27 mouse cellular contexts compared by ENCODE assay signal in genomic region chr6:85927476-85928464, GRCm38 (mm10). TPM values are rescaled to one million over a fixed set of nuclear protein-coding genes. Genes with fewer than 3 reads are reported as not detected.
DNase-seq lines count a peak whose midpoint lies in the region; ATAC-seq lines count a peak whose summit lies in the region.
"Had no signal": no experiment of that assay in that cellular context is flagged by ENCODE, and none has a peak within 500 bp of the region (broad histone marks: within the 10 kb centered on the region; RNA-seq: fewer than 3 reads in every experiment).

No protein-coding gene starts in this region.

- no peak overlapping the region for H3K4me2 ChIP-seq in kidney, embryonic 14.5 days (replicated peaks; ENCODE audit: low read depth, low read length)
- H3K4me2 ChIP-seq in kidney, embryonic 16.5 days (replicated peaks; ENCODE audit: low read depth, low read length): no peak overlapping the region
- no peak overlapping the region for H3K4me2 ChIP-seq in forebrain, embryonic 13.5 days
- H3K4me2 ChIP-seq: heart, embryonic 11.5 days; limb, embryonic 15.5 days; midbrain, embryonic 12.5 days; neural tube, embryonic 12.5 days; stomach, embryonic 15.5 days had no signal

- no peak for ATAC-seq in kidney, embryonic 14.5 days (ENCODE audit: low FRiP score, low TSS enrichment)
- peak; percentile 86 for ATAC-seq in kidney, embryonic 16.5 days (ENCODE audit: low FRiP score, low TSS enrichment)
- no peak for ATAC-seq in forebrain, embryonic 13.5 days
- ATAC-seq: CD4-positive, CD25-positive, alpha-beta regulatory T cell, adult 4 months; forebrain, embryonic 14.5 days; hindbrain, embryonic 16.5 days had no signal

- H3K9ac ChIP-seq in kidney, embryonic 14.5 days (ENCODE audit: low read depth, low read length): no peak overlapping the region
- H3K9ac ChIP-seq in kidney, embryonic 16.5 days (replicated peaks; ENCODE audit: low read length): no peak overlapping the region
- no peak overlapping the region for H3K9ac ChIP-seq in forebrain, embryonic 13.5 days
- H3K9ac ChIP-seq: limb, embryonic 15.5 days; midbrain, embryonic 12.5 days; neural tube, embryonic 12.5 days; stomach, embryonic 15.5 days had no signal

- WGBS in kidney, embryonic 14.5 days: 90% methylated on average over 9 of the region's 9 CpGs
- 86% methylated on average over 9 of the region's 9 CpGs for WGBS in kidney, embryonic 16.5 days
- WGBS in forebrain, embryonic 13.5 days: 91% methylated on average over 9 of the region's 9 CpGs
- 93% methylated on average over 9 of the region's 9 CpGs for WGBS in midbrain, embryonic 10.5 days

- no peak overlapping the region for H3K27ac ChIP-seq in kidney, embryonic 14.5 days (ENCODE audit: low read depth, low read length)
- H3K27ac ChIP-seq in kidney, embryonic 16.5 days (ENCODE audit: low read length): peak overlapping the region; percentile 8; the same call in 1 of the 2 replicates
- no peak overlapping the region for H3K27ac ChIP-seq in forebrain, embryonic 13.5 days
- H3K27ac ChIP-seq in midbrain, embryonic 10.5 days (replicated peaks): no peak overlapping the region
- H3K27ac ChIP-seq: hindbrain, embryonic 10.5 days; limb, embryonic 15.5 days; midbrain, embryonic 12.5 days; neural tube, embryonic 12.5 days; stomach, embryonic 15.5 days had no signal

- H3K27me3 ChIP-seq in kidney, embryonic 14.5 days (ENCODE audit: control insufficient read depth, insufficient read depth, low read length): no peaks in the 10 kb centered on the region
- no peaks in the 10 kb centered on the region for H3K27me3 ChIP-seq in kidney, embryonic 16.5 days (ENCODE audit: insufficient read depth, low read length)
- H3K27me3 ChIP-seq in forebrain, embryonic 13.5 days: no peaks in the 10 kb centered on the region
- H3K27me3 ChIP-seq in midbrain, embryonic 10.5 days (ENCODE audit: low read depth, poor library complexity, severe bottlenecking): no peaks in the 10 kb centered on the region
- H3K27me3 ChIP-seq: limb, embryonic 15.5 days; midbrain, embryonic 12.5 days; neural tube, embryonic 12.5 days; stomach, embryonic 15.5 days had no signal

- DNase-seq in kidney, adult 11 months: peak; percentile 88
- DNase-seq in kidney, adult 18-20 months: peak; percentile 71
- peak; percentile 24 to 45 for DNase-seq in kidney, postnatal 4 days
- no peak for DNase-seq in gastrocnemius, postnatal 14 days
- DNase-seq in midbrain, embryonic 10.5 days (ENCODE audit: low spot score): no peak
- DNase-seq: cerebellum, adult 9-10 months; layer of hippocampus, adult 9-11 months; left cerebral cortex, postnatal 4 days; right cerebral cortex, postnatal 14 days; thymus, postnatal 25 days had no signal

- H3K4me3 ChIP-seq in kidney, embryonic 14.5 days (ENCODE audit: low read length): no peak overlapping the region
- no peak overlapping the region for H3K4me3 ChIP-seq in kidney, embryonic 16.5 days (ENCODE audit: low read length)
- H3K4me3 ChIP-seq in forebrain, embryonic 13.5 days: no peak overlapping the region
- no peak overlapping the region for H3K4me3 ChIP-seq in midbrain, embryonic 10.5 days
- H3K4me3 ChIP-seq: hindbrain, embryonic 10.5 days; limb, embryonic 15.5 days; midbrain, embryonic 12.5 days; neural tube, embryonic 12.5 days; stomach, embryonic 15.5 days had no signal

- intact Hi-C loops in gastrocnemius, postnatal 14 days (cut with DNase I; ENCODE audit: low total_unique reads): no loop called here

- no peaks in the 10 kb centered on the region for H3K9me3 ChIP-seq in kidney, embryonic 14.5 days (ENCODE audit: control insufficient read depth, low read length)
- no peaks in the 10 kb centered on the region for H3K9me3 ChIP-seq in kidney, embryonic 16.5 days (ENCODE audit: low read length)
- no peaks in the 10 kb centered on the region for H3K9me3 ChIP-seq in forebrain, embryonic 13.5 days (replicated peaks)
- H3K9me3 ChIP-seq in midbrain, embryonic 10.5 days (replicated peaks): no peaks in the 10 kb centered on the region
- H3K9me3 ChIP-seq: hindbrain, embryonic 10.5 days; limb, embryonic 15.5 days; midbrain, embryonic 12.5 days; neural tube, embryonic 12.5 days; stomach, embryonic 15.5 days had no signal

- H3K36me3 ChIP-seq in kidney, embryonic 14.5 days (ENCODE audit: control insufficient read depth, insufficient read depth, low read length): peaks cover 57% of the 10 kb centered on the region
- H3K36me3 ChIP-seq in kidney, embryonic 16.5 days (ENCODE audit: insufficient read depth, low read length): peaks cover 60% of the 10 kb centered on the region
- H3K36me3 ChIP-seq in forebrain, embryonic 13.5 days (ENCODE audit: poor library complexity, severe bottlenecking): peaks cover 75% of the 10 kb centered on the region
- peaks cover 80% of the 10 kb centered on the region for H3K36me3 ChIP-seq in midbrain, embryonic 10.5 days

- H3K4me1 ChIP-seq in kidney, embryonic 14.5 days (ENCODE audit: control insufficient read depth, insufficient read depth, low read length): no peaks in the 10 kb centered on the region
- no peaks in the 10 kb centered on the region for H3K4me1 ChIP-seq in kidney, embryonic 16.5 days (ENCODE audit: insufficient read depth, low read length)
- no peaks in the 10 kb centered on the region for H3K4me1 ChIP-seq in forebrain, embryonic 13.5 days
- H3K4me1 ChIP-seq in midbrain, embryonic 10.5 days: no peaks in the 10 kb centered on the region
- H3K4me1 ChIP-seq: hindbrain, embryonic 10.5 days; limb, embryonic 15.5 days; midbrain, embryonic 12.5 days; neural tube, embryonic 12.5 days; stomach, embryonic 15.5 days had no signal

RNA-seq across cellular contexts. Expression of gene Nat8f1, which starts 12.3 kb away (rescaled TPM):
- 8.5 and 9.6 TPM in 2 replicates for polyA plus RNA-seq in kidney, embryonic 14.5 days (2014; fragmentation: Nextera tagmentation; extraction: Ambion mirVana)
- 96.6 and 128 TPM in 2 replicates for polyA plus RNA-seq in kidney, embryonic 16.5 days (2015; fragmentation: Nextera tagmentation; extraction: Ambion mirVana)
- total RNA-seq in gastrocnemius, postnatal 14 days (2021): 1 to 10 TPM; 1.9 to 2.2 TPM
- 9.2 and 10.8 TPM in 2 replicates for polyA plus RNA-seq in forebrain, embryonic 13.5 days (2015; fragmentation: Nextera tagmentation; extraction: Ambion mirVana)
- polyA plus RNA-seq in midbrain, embryonic 10.5 days (2016; fragmentation: Nextera tagmentation; extraction: Ambion mirVana): 5.9 and 7.9 TPM in 2 replicates

RNA-seq across cellular contexts. Expression of gene Tprkb, which starts 16.1 kb away (rescaled TPM):
- polyA plus RNA-seq in kidney, embryonic 14.5 days (2014; fragmentation: Nextera tagmentation; extraction: Ambion mirVana): 34.2 and 39.9 TPM in 2 replicates
- 35.3 and 41.1 TPM in 2 replicates for polyA plus RNA-seq in kidney, embryonic 16.5 days (2015; fragmentation: Nextera tagmentation; extraction: Ambion mirVana)
- total RNA-seq in gastrocnemius, postnatal 14 days (2021): 10 to 100 TPM; 19.0 to 19.5 TPM
- 42.5 and 47.6 TPM in 2 replicates for polyA plus RNA-seq in forebrain, embryonic 13.5 days (2015; fragmentation: Nextera tagmentation; extraction: Ambion mirVana)
- polyA plus RNA-seq in midbrain, embryonic 10.5 days (2016; fragmentation: Nextera tagmentation; extraction: Ambion mirVana): 30.6 and 35.9 TPM in 2 replicates

RNA-seq across cellular contexts. Expression of gene Nat8f4, which starts 23.1 kb away (rescaled TPM):
- 2.7 and 5.8 TPM in 2 replicates for polyA plus RNA-seq in kidney, embryonic 14.5 days (2014; fragmentation: Nextera tagmentation; extraction: Ambion mirVana)
- 8.2 and 8.6 TPM in 2 replicates for polyA plus RNA-seq in kidney, embryonic 16.5 days (2015; fragmentation: Nextera tagmentation; extraction: Ambion mirVana)
- total RNA-seq in gastrocnemius, postnatal 14 days (2021): under 1 TPM; 0.33 to 0.74 TPM
- 7.5 and 8.1 TPM in 2 replicates for polyA plus RNA-seq in forebrain, embryonic 13.5 days (2015; fragmentation: Nextera tagmentation; extraction: Ambion mirVana)
- 5.6 and 6.0 TPM in 2 replicates for polyA plus RNA-seq in midbrain, embryonic 10.5 days (2016; fragmentation: Nextera tagmentation; extraction: Ambion mirVana)

RNA-seq across cellular contexts. Expression of gene Dusp11, which starts 33.7 kb away (rescaled TPM):
- 36.0 and 62.8 TPM in 2 replicates for polyA plus RNA-seq in kidney, embryonic 14.5 days (2014; fragmentation: Nextera tagmentation; extraction: Ambion mirVana)
- polyA plus RNA-seq in kidney, embryonic 16.5 days (2015; fragmentation: Nextera tagmentation; extraction: Ambion mirVana): 40.5 and 48.3 TPM in 2 replicates
- 10 to 100 TPM; 36.6 to 44.1 TPM for total RNA-seq in gastrocnemius, postnatal 14 days (2021)
- 36.9 and 43.5 TPM in 2 replicates for polyA plus RNA-seq in forebrain, embryonic 13.5 days (2015; fragmentation: Nextera tagmentation; extraction: Ambion mirVana)
- 38.5 and 38.8 TPM in 2 replicates for polyA plus RNA-seq in midbrain, embryonic 10.5 days (2016; fragmentation: Nextera tagmentation; extraction: Ambion mirVana)

RNA-seq across cellular contexts. Expression of gene Nat8f2, which starts 58.8 kb away (rescaled TPM):
- 0.23 and 0.89 TPM in 2 replicates for polyA plus RNA-seq in kidney, embryonic 14.5 days (2014; fragmentation: Nextera tagmentation; extraction: Ambion mirVana)
- polyA plus RNA-seq in kidney, embryonic 16.5 days (2015; fragmentation: Nextera tagmentation; extraction: Ambion mirVana): 2.7 and 3.8 TPM in 2 replicates
- total RNA-seq in gastrocnemius, postnatal 14 days (2021): under 1 TPM; 0.24 to 0.27 TPM
- not detected in 2 replicates for polyA plus RNA-seq in forebrain, embryonic 13.5 days (2015; fragmentation: Nextera tagmentation; extraction: Ambion mirVana)
- not detected in 2 replicates for polyA plus RNA-seq in midbrain, embryonic 10.5 days (2016; fragmentation: Nextera tagmentation; extraction: Ambion mirVana)
- total RNA-seq: granulocyte monocyte progenitor cell, adult 5-6 weeks; monocyte, adult 5-6 weeks had no signal
- polyA plus RNA-seq: CD4-positive, CD25-positive, alpha-beta regulatory T cell, adult 4 months; embryonic facial prominence, embryonic 14.5 days; forebrain, embryonic 14.5 days; heart, embryonic 11.5 days; heart, postnatal 0 days; hindbrain, embryonic 10.5 days; hindbrain, embryonic 16.5 days; limb, embryonic 15.5 days; lung, embryonic 16.5 days; midbrain, embryonic 12.5 days; neural tube, embryonic 12.5 days had no signal

Comparison
In these comparisons a context has a peak if more than half of its experiments do, and no peak if none do; other contexts are left out.
1. DNase-seq: peak in kidney, adult 11 months (single experiment), kidney, adult 18-20 months (single experiment) and kidney, postnatal 4 days (2 of 2); none in gastrocnemius, postnatal 14 days (single experiment) and midbrain, embryonic 10.5 days (single experiment).